Mouse (Mus musculus) megakaryocyte-erythroid progenitor cell, adult 5-6 weeks (primary cell): Measurements from ENCODE around the gene Mid1ip1. TPM values are rescaled to one million over a fixed set of nuclear protein-coding genes. Genes with fewer than 3 reads are reported as not detected.

Source experiments
- total RNA-seq, 2 experiments: library from RNA; stranded (forward) in 1 of 2; stranded (reverse) in 1 of 2; fragments of 200-1000, 215-1000 nt in 1 of 2; fragments of >200 nt in 1 of 2; fragmentation: Nextera tagmentation in 1 of 2; gene quantifications; 2 replicates each; pipeline ENCODE4 v1.2.3; 2014 to 2017

Mid1ip1 gene
- total RNA-seq, 2 experiments from 2014 or later = 28.9 to 45.8 TPM

Other genes with a start within 250 kb of the Mid1ip1 start
- not detected in 2 replicates for gene Tspan7, start 229.9 kb upstream of the Mid1ip1 start, total RNA-seq (2014; fragmentation: Nextera tagmentation)
- gene Tspan7, start 229.9 kb upstream of the Mid1ip1 start, total RNA-seq (2017) = not detected in 2 replicates